Mouse (Mus musculus): ENCODE measurements at regions not wholly inside any gene's neighbourhood (a gene's known extent, or its start where the extent isn't known, plus 50 kb on each side); places are given as distances from the start of the nearest gene placed in this dataset.
"Not testable (repeated sequence)": the region's sequence is repeated elsewhere in the genome, so short reads cannot be mapped to it uniquely, and the experiment has no call there.

- no peak for DNase-seq (ENCODE audit: low read depth, low spot score)
Measured at GRCm38 (mm10) chr6:68370010-68370409, 834.4 kb upstream of the Tacstd2 start.

DNA sequence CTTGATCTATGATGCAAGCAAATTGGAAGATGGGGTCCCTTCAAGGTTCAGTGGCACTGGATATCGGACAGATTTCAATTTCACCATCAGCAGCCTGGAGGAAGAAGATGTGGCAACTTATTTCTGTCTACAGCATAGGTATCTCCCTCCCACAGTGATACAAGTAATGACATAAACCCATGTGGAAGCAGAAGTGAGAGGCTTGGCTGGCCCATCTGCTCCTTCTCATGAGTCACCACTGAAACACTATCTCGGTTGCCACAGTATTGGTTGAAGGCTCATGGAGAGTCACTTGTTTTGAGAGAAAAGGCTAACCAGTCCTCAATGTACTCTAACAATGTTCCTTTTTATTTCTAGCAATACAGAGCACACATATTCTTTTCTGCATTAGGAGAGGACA, 804.2 kb upstream of the Tacstd2 start:
- DNase-seq (ENCODE audit: low read depth, low spot score) = no peak

GRCm38 (mm10) chr6:68339205-68339604, 803.6 kb upstream of the Tacstd2 start:
- DNase-seq (ENCODE audit: low read depth, low spot score) = not testable (repeated sequence)

DNA sequence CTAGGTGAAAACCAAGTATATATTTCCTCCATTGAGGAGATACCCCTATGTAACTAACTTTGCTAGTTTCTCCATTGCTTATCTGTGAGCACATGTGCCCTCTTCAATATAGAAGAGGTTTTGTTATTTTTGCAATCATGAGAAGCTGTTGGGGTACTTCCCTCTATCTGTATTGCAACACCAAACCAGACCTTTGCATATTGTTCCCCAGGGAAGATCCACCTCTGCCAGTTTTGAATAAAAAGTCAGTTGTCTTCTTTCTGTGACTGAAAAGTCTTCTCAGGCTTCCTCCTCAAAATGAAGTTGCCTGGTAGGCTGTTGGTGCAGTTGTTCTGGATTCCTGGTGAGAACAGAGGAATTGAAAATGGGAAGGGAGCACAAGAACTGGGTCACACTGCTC, 775.8 kb upstream of the Tacstd2 start:
- no peak for DNase-seq (ENCODE audit: low read depth, low spot score)

DNA sequence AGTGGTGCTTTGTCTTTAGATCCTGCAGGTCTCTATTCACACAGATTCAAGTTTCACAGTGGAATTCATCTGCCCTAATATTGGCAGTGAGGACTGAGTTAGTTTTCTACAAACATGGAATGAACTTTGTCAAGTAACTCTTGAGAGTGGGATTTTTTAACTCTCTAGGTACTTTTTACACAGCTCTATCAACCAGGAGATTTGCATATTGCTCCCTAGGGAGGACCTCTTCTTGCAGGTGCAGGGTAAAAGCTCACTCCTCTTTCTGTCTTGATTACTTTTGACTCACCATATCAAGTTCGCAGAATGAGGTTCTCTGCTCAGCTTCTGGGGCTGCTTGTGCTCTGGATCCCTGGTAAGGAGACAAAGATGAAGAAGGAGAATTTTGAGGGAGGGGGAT, 766.5 kb upstream of the Tacstd2 start:
- DNase-seq (ENCODE audit: low read depth, low spot score) = no peak

GRCm38 (mm10) chr6:68256725-68257124, 721.1 kb upstream of the Tacstd2 start:
- no peak for DNase-seq (ENCODE audit: low read depth, low spot score)

DNA sequence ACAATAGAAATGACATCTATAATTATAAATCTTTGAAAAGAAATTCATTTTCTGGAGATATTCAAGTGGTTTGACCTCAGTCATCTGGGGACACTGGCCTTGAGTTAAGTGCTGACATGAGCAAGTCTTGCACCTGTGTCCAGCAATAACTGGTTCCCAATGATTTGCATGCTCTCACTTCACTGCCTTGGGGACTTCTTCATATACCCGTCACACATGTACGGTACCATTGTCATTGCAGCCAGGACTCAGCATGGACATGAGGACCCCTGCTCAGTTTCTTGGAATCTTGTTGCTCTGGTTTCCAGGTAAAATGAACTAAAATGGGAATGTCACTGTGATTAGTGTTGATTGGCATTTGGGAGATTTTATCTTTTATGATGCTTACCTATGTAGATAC, 720.6 kb upstream of the Tacstd2 start:
- no peak for DNase-seq (ENCODE audit: low read depth, low spot score)

- no peak for DNase-seq (ENCODE audit: low read depth, low spot score)
Measured at GRCm38 (mm10) chr6:68252730-68253129, 717.1 kb upstream of the Tacstd2 start.

- DNase-seq (ENCODE audit: low read depth, low spot score) = not testable (repeated sequence)
Measured at GRCm38 (mm10) chr6:68251320-68251719, 715.7 kb upstream of the Tacstd2 start.

DNA sequence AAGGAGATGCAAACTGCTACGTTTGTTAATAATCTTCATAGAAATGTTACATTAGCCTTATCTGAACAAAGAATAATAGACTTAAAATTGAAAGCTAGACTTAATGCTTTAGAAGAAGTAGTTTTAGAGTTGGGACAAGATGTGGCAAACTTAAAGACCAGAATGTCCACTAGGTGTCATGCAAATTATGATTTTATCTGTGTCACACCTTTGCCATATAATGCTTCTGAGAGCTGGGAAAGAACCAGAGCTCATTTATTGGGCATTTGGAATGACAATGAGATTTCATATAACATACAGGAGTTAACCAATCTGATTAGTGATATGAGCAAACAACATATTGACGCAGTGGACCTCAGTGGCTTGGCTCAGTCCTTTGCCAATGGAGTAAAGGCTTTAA, 714.8 kb upstream of the Tacstd2 start:
- DNase-seq (ENCODE audit: low read depth, low spot score) = not testable (repeated sequence)

- DNase-seq (ENCODE audit: low read depth, low spot score) = not testable (repeated sequence)
Measured at GRCm38 (mm10) chr6:68249259-68249658, 713.7 kb upstream of the Tacstd2 start.

DNA sequence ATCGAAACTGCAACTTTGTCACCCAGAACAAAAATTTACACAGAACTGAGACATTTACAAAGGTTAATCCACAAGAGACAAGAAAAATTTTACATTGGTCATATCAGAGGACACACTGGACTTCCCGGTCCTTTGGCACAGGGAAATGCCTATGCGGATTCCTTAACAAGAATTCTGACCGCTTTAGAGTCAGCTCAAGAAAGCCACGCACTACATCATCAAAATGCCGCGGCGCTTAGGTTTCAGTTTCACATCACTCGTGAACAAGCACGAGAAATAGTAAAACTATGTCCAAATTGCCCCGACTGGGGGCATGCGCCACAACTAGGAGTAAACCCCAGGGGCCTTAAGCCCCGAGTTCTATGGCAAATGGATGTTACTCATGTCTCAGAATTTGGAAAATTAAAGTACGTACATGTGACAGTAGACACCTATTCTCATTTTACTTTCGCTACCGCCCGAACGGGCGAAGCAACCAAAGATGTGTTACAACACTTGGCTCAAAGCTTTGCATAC, 712.5 kb upstream of the Tacstd2 start:
- not testable (repeated sequence) for DNase-seq (ENCODE audit: low read depth, low spot score)

DNA sequence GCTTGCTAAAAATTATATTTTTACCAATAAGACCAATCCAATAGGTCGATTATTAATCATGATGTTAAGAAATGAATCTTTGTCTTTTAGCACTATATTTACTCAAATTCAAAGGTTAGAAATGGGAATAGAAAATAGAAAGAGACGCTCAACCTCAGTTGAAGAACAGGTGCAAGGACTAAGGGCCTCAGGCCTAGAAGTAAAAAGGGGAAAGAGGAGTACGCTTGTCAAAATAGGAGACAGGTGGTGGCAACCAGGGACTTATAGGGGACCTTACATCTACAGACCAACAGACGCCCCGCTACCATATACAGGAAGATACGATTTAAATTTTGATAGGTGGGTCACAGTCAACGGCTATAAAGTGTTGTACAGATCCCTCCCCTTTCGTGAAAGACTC, 707.2 kb upstream of the Tacstd2 start:
- not testable (repeated sequence) for DNase-seq (ENCODE audit: low read depth, low spot score)

DNA sequence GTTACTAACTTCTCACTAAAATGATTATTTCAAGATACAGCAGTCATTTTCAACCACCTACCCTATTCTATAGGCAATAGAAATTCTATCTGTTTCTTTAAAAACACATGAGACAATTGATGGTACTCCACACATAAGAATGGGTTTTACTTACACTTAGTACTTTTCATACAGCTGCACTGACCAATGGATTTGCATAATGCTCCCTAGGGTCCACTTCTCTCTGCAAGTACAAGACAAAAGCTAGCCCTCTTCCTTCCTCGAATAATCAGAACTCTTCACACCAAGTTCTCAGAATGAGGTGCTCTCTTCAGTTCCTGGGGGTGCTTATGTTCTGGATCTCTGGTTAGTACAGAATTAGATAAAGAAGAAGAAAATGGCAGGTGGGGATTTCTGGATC, 684.1 kb upstream of the Tacstd2 start:
- DNase-seq (ENCODE audit: low read depth, low spot score) = no peak

GRCm38 (mm10) chr6:68201448-68201847, 665.9 kb upstream of the Tacstd2 start:
- DNase-seq (ENCODE audit: low read depth, low spot score) = peak; percentile 44

DNA sequence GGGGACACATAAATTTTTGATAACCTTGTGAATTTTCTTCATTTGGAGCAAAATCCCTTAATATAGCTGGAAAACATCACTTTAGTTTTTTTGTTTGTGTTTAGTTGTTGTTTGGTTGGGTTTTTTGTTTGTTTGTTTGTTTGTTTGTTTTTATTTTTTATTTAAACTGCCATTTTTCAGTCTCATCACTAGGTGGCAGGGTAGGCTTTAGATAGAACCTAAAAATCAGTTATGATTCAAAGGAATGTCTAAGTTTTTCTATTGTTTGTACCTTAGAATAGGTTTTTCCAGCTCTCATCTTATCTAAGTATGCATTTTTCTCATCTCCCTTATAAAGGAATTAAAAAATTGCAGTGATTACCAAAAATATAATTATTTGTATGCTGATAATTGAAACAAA, 662.4 kb upstream of the Tacstd2 start:
- no peak for DNase-seq (ENCODE audit: low read depth, low spot score)

DNA sequence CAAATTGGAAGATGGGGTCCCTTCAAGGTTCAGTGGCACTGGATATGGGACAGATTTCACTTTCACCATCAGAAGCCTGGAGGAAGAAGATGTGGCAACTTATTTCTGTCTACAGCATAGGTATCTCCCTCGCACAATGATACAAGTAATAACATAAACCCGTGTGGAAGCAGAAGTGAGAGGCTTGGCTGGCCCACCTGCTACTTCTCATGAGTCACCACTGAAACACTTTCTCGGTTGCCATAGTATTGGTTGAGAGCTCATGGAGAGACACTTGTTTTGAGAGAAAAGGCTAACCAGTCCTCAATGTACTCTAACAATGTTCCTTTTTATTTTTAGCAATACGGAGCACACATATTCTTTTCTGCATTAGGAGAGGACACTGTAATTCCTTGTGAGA, 629.2 kb upstream of the Tacstd2 start:
- DNase-seq (ENCODE audit: low read depth, low spot score) = no peak

GRCm38 (mm10) chr6:68164111-68164510, 628.5 kb upstream of the Tacstd2 start:
- DNase-seq (ENCODE audit: low read depth, low spot score) = not testable (repeated sequence)

DNA sequence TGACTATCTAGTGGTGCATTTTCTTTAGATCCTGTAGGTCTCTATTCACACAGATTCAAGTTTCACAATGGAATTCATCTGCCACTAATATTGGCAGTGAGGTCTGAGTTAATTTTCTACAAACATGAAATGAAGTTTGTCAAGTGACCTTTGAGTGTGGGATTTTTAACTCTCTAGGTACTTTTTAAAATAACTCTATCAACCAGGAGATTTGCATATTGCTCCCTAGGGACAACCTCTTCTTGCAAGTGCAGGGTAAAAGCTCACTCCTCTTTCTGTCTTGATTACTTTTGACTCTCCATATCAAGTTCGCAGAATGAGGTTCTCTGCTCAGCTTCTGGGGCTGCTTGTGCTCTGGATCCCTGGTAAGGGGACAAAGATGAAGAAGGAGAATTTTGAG, 616.0 kb upstream of the Tacstd2 start:
- DNase-seq (ENCODE audit: low read depth, low spot score) = no peak

DNA sequence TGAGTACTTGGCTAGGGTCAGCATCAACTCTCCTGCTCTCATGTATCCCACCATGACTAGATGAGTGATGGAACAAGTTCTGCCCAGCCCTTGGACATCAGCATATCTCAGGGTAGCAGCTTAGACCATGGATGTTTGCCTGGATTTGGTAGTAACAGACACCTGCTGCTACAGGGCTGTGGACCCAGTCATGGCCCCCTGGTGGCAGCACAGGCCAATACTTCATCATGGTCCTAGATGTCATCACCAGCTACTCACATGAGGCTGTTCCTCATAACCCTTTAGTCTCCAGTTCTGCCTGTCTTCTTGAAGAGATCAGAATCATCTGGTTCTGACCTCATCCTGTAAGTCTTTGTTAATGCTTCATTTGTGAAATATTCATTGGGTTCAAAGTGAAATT, 566.9 kb upstream of the Tacstd2 start:
- DNase-seq (ENCODE audit: low read depth, low spot score) = peak; percentile 23

Data from ES-CJ7 (cell line).